Mouse (Mus musculus) heart, adult 2 months (tissue): ENCODE results near the gene Apoc1.

ENCODE experiments used
- CTCF ChIP-seq: fragments of 200-600 bp; IDR thresholded peaks from 2 replicates; pipeline ENCODE4 v1.8.1; 2022; ENCODE audit warnings: antibody characterized with exemption, mild to moderate bottlenecking, moderate library complexity
- EP300 ChIP-seq: fragments of 200-500 bp; IDR thresholded peaks from 2 replicates; pipeline ENCODE4 v1.6.1; 2011; ENCODE audit warnings: low read depth, low read length, control low read depth; ENCODE audit not compliant: insufficient read depth
- POLR2A ChIP-seq: fragments of 200-500 bp; IDR thresholded peaks from 2 replicates; pipeline ENCODE4 v1.6.1; 2011; ENCODE audit warnings: mild to moderate bottlenecking, low read depth, low read length, control low read depth; ENCODE audit not compliant: insufficient read depth

DNA sequence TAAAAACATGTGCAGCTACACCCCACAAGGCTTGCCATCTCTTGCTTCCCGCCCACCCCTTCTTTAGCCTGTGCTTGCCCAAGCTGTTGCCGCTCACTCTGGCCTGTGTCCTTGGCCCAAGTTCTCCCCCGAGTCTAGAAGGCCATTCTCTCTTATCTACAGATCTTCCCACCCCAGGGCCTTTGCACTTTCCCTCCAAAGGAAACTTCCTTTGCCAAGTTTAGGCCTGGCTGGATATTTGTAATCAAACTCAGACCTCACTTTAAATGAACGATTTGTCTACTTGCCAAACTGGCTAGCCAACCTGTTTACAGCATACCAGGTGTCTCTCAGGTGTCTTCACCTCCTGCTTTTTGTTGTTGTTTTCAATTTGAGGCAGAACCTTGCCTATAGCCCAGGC, 1.6 kb downstream of the Apoc1 start:
- no peak for TF ChIP-seq CTCF
- no peak for TF ChIP-seq POLR2A
- no peak for TF ChIP-seq EP300
